Mouse (Mus musculus): Measurements from ENCODE around the gene Fam83c. TPM values are rescaled to one million over a fixed set of nuclear protein-coding genes. Genes with fewer than 3 reads are reported as not detected.
"Not testable (repeated sequence)": the region's sequence is repeated elsewhere in the genome, so short reads cannot be mapped to it uniquely, and the experiment has no call there.

Fam83c gene
- polyA plus RNA-seq (2017; shearing (Covaris generic)), result not detected

- ATAC-seq, result no peak
Observed at GRCm38 (mm10) chr2:155834732-155835131, at the start of gene Fam83c. TSS of gene Fam83c (minus strand) at chr2:155834854.

GRCm38 (mm10) chr2:155882087-155882486 lies 47.4 kb upstream of the Fam83c start:
- no peak for ATAC-seq

- ATAC-seq, result no peak
Observed at GRCm38 (mm10) chr2:155878964-155879876, 44.6 kb upstream of the Fam83c start.

GRCm38 (mm10) chr2:155873636-155874035 lies 39.0 kb upstream of the Fam83c start:
- ATAC-seq, result no peak

GRCm38 (mm10) chr2:155872930-155873507 lies 38.4 kb upstream of the Fam83c start:
- ATAC-seq, result no peak

GRCm38 (mm10) chr2:155872486-155872885 lies 37.8 kb upstream of the Fam83c start:
- ATAC-seq, result no peak

GRCm38 (mm10) chr2:155869772-155870171 lies 35.1 kb upstream of the Fam83c start:
- ATAC-seq, result no peak

GRCm38 (mm10) chr2:155868320-155868719 lies 33.7 kb upstream of the Fam83c start:
- no peak for ATAC-seq

- ATAC-seq, result no peak
Observed at GRCm38 (mm10) chr2:155863301-155863867, 28.7 kb upstream of the Fam83c start.

- no peak for ATAC-seq
Observed at GRCm38 (mm10) chr2:155862573-155863300, 28.1 kb upstream of the Fam83c start.

- no peak for ATAC-seq
Observed at GRCm38 (mm10) chr2:155861581-155861980, 26.9 kb upstream of the Fam83c start.

- ATAC-seq, result no peak
Observed at GRCm38 (mm10) chr2:155860102-155860501, 25.4 kb upstream of the Fam83c start.

GRCm38 (mm10) chr2:155852536-155852935 lies 17.9 kb upstream of the Fam83c start:
- no peak for ATAC-seq

GRCm38 (mm10) chr2:155850120-155850519 lies 15.5 kb upstream of the Fam83c start:
- no peak for ATAC-seq

- ATAC-seq, result no peak
Observed at GRCm38 (mm10) chr2:155849464-155849863, 14.8 kb upstream of the Fam83c start.

- ATAC-seq, result peak; percentile 43
Observed at GRCm38 (mm10) chr2:155848291-155848690, 13.6 kb upstream of the Fam83c start.

- ATAC-seq, result no peak
Observed at GRCm38 (mm10) chr2:155846930-155847329, 12.3 kb upstream of the Fam83c start.

GRCm38 (mm10) chr2:155838961-155839360 lies 4.3 kb upstream of the Fam83c start:
- ATAC-seq, result no peak

GRCm38 (mm10) chr2:155837961-155838360 lies 3.3 kb upstream of the Fam83c start:
- ATAC-seq, result no peak

GRCm38 (mm10) chr2:155832087-155832486 lies 2.6 kb downstream of the Fam83c start:
- not testable (repeated sequence) for ATAC-seq

- ATAC-seq, result no peak
Observed at GRCm38 (mm10) chr2:155831302-155831701, 3.4 kb downstream of the Fam83c start.

GRCm38 (mm10) chr2:155830841-155831240 lies 3.8 kb downstream of the Fam83c start:
- ATAC-seq, result no peak

Data from activated CD4-positive, CD25-positive, alpha-beta regulatory T cell, adult 4 months (primary cell).